ENCODE assay signal across 8 mouse cellular contexts in the genomic region with DNA sequence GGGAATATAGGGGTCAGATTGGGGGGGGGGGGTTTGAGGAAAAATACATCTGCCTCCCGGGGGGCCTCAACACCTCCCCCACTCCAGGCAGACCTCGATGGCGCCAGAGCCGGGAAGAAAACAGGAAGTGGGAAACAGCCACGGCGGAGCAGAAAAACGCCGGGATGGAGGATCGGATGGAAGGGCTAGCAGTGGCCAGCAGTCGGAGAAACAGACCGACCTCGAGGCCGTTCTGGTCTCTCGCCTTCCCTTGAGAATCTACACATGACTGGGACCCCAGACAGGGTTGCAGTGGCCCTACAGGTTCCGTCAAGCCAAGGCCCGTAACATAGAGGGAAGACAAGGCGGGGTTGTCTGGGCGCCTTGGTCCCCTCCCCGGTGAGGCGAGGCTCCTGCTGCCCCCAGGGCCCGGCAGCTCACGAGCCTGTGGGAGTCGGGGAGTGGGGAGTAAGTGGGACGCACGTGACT. TPM values are rescaled to one million over a fixed set of nuclear protein-coding genes. Genes with fewer than 3 reads are reported as not detected.
A peak's percentile ranks its signal among the peaks of the same experiment; 100 is the strongest.
DNase-seq lines count a peak whose midpoint lies in the region; ATAC-seq and TF ChIP-seq lines count a peak whose summit lies in the region.

No protein-coding gene starts in this region.

- ATAC-seq in cerebellum, adult (ENCODE audit: insufficient number of reproducible peaks, low FRiP score, low TSS enrichment) = no peak
- no peak; the same call in none of the 2 replicates for ATAC-seq in intestine, embryonic 14.5 days (replicated peaks; ENCODE audit: low FRiP score, low TSS enrichment, low read depth)
- ATAC-seq in midbrain, embryonic 11.5 days (ENCODE audit: low FRiP score) = no peak; the same call in 1 of the 2 replicates

- H3K9me3 ChIP-seq in intestine, embryonic 14.5 days (ENCODE audit: control insufficient read depth, low read length) = no peaks in the 10 kb centered on the region
- H3K9me3 ChIP-seq in midbrain, embryonic 11.5 days (ENCODE audit: control insufficient read depth, low read length) = no peaks in the 10 kb centered on the region

- peak; percentile 16; the same call in 1 of the 2 replicates for TF ChIP-seq POLR2A in cerebellum, adult 2 months (IDR thresholded peaks at IDR 0.05; ENCODE audit: borderline replicate concordance, insufficient read depth, low read length)
- no peak for TF ChIP-seq POLR2A in thymus, adult 2 months (IDR thresholded peaks at IDR 0.05; ENCODE audit: control insufficient read depth, extremely low read depth, insufficient read depth, low read length, poor library complexity)

- DNase-seq in cerebellum, adult 2 months = peak in 1 of 2 experiments; percentile 53
- DNase-seq in thymus, adult 2 months = no peak
- DNase-seq in thymus, postnatal 36 days = no peak
- peak; percentile 82 for DNase-seq in intestine, embryonic 14.5 days (ENCODE audit: low spot score)
- peak; percentile 97 for DNase-seq in midbrain, embryonic 11.5 days (ENCODE audit: low spot score, missing footprints)
- DNase-seq in B cell, adult 2 months = no peak
- no peak for DNase-seq in gastrocnemius, adult 8-10 months (ENCODE audit: low spot score in 2 of 2)

- TF ChIP-seq CTCF in cerebellum, adult 2 months (IDR thresholded peaks at IDR 0.05; ENCODE audit: borderline replicate concordance, insufficient read depth, low read depth, low read length) = no peak
- no peak for TF ChIP-seq CTCF in thymus, adult 2 months (IDR thresholded peaks at IDR 0.05; ENCODE audit: borderline replicate concordance, control insufficient read depth, extremely low read depth, insufficient read depth, low read length, poor library complexity)

- peak overlapping the region; percentile 97 for H3K9ac ChIP-seq in intestine, embryonic 14.5 days (ENCODE audit: low read length)
- peak overlapping the region; percentile 87 for H3K9ac ChIP-seq in midbrain, embryonic 11.5 days (ENCODE audit: low read length)

- H3K27me3 ChIP-seq in cerebellum, adult 2 months (ENCODE audit: control insufficient read depth, insufficient read depth, low read length) = no peaks in the 10 kb centered on the region
- no peaks in the 10 kb centered on the region for H3K27me3 ChIP-seq in thymus, adult 2 months (ENCODE audit: control insufficient read depth, insufficient read depth, low read length)
- H3K27me3 ChIP-seq in intestine, embryonic 14.5 days (replicated peaks; ENCODE audit: control insufficient read depth, insufficient read depth, low read length) = no peaks in the 10 kb centered on the region
- H3K27me3 ChIP-seq in midbrain, embryonic 11.5 days (ENCODE audit: control insufficient read depth, insufficient read depth, low read length) = no peaks in the 10 kb centered on the region

- under 1% methylated on average over 25 of the region's 25 CpGs for WGBS in cerebellum, adult 2 months
- 1% methylated on average over 25 of the region's 25 CpGs for WGBS in thymus, adult 2 months
- WGBS in intestine, embryonic 14.5 days = 0% methylated on average over 25 of the region's 25 CpGs
- WGBS in midbrain, embryonic 11.5 days = under 1% methylated on average over 24 of the region's 25 CpGs

- H3K4me2 ChIP-seq in intestine, embryonic 14.5 days (ENCODE audit: low read length) = peak overlapping the region; percentile 98
- peak overlapping the region; percentile 74 for H3K4me2 ChIP-seq in midbrain, embryonic 11.5 days

- peaks cover 17% of the 10 kb centered on the region; the same call in 1 of the 2 replicates for H3K4me1 ChIP-seq in cerebellum, adult 2 months (ENCODE audit: control insufficient read depth, insufficient read depth, low read length)
- H3K4me1 ChIP-seq in thymus, adult 2 months (replicated peaks; ENCODE audit: control insufficient read depth, insufficient read depth, low read length) = peaks cover 42% of the 10 kb centered on the region
- peaks cover 36% of the 10 kb centered on the region for H3K4me1 ChIP-seq in intestine, embryonic 14.5 days (replicated peaks; ENCODE audit: control insufficient read depth, insufficient read depth, low read length)
- H3K4me1 ChIP-seq in midbrain, embryonic 11.5 days (ENCODE audit: control insufficient read depth, insufficient read depth, low read length) = peaks cover 35% of the 10 kb centered on the region

- no peaks in the 10 kb centered on the region for H3K36me3 ChIP-seq in thymus, adult 2 months (ENCODE audit: control insufficient read depth, insufficient read depth, low read length)
- peaks cover 25% of the 10 kb centered on the region for H3K36me3 ChIP-seq in intestine, embryonic 14.5 days (ENCODE audit: control insufficient read depth, insufficient read depth, low read length)
- H3K36me3 ChIP-seq in midbrain, embryonic 11.5 days (ENCODE audit: control insufficient read depth, insufficient read depth, low read length) = peaks cover 12% of the 10 kb centered on the region; the same call in 1 of the 2 replicates

- peak overlapping the region; percentile 60 for H3K27ac ChIP-seq in cerebellum, adult 2 months (ENCODE audit: insufficient read depth, low read length)
- peak overlapping the region; percentile 35 for H3K27ac ChIP-seq in thymus, adult 2 months (ENCODE audit: control insufficient read depth, insufficient read depth, low read length)
- H3K27ac ChIP-seq in intestine, embryonic 14.5 days (ENCODE audit: low read depth) = peak overlapping the region; percentile 97
- peak overlapping the region; percentile 88 for H3K27ac ChIP-seq in midbrain, embryonic 11.5 days (ENCODE audit: low read depth, low read length)

- H3K4me3 ChIP-seq in cerebellum, adult 2 months (replicated peaks; ENCODE audit: insufficient read depth, low read depth, low read length) = peak overlapping the region; percentile 72
- peak overlapping the region; percentile 95 for H3K4me3 ChIP-seq in thymus, adult 2 months (ENCODE audit: control insufficient read depth, insufficient read depth, low read length)
- H3K4me3 ChIP-seq in intestine, embryonic 14.5 days (ENCODE audit: low read depth, low read length) = peak overlapping the region; percentile 97
- peak overlapping the region; percentile 92 for H3K4me3 ChIP-seq in midbrain, embryonic 11.5 days (ENCODE audit: low read depth, low read length)

RNA-seq across cellular contexts. Expression of a gene that starts 1.7 kb away (rescaled TPM):
- polyA plus RNA-seq in cerebellum, adult 2 months (2012; rRNA removed) = 14.3 and 14.8 TPM in 2 replicates
- 59.4 and 60.4 TPM in 2 replicates for polyA plus RNA-seq in thymus, adult 2 months (2012; rRNA removed)
- 19.9 and 22.0 TPM in 2 replicates for polyA plus RNA-seq in intestine, embryonic 14.5 days (2014; fragmentation: Nextera tagmentation; extraction: Ambion mirVana)
- polyA plus RNA-seq in midbrain, embryonic 11.5 days (2014; fragmentation: Nextera tagmentation; extraction: Ambion mirVana) = 11.7 and 13.9 TPM in 2 replicates
- total RNA-seq in gastrocnemius, adult 8-10 months (2022) = 1 to 10 TPM; 4.2 to 5.8 (median 5.7) TPM

RNA-seq across cellular contexts. Expression of a gene that starts 11.2 kb away (rescaled TPM):
- polyA plus RNA-seq in cerebellum, adult 2 months (2012; rRNA removed) = 226 and 230 TPM in 2 replicates
- 332 and 343 TPM in 2 replicates for polyA plus RNA-seq in thymus, adult 2 months (2012; rRNA removed)
- 13.2 and 13.6 TPM in 2 replicates for polyA plus RNA-seq in intestine, embryonic 14.5 days (2014; fragmentation: Nextera tagmentation; extraction: Ambion mirVana)
- polyA plus RNA-seq in midbrain, embryonic 11.5 days (2014; fragmentation: Nextera tagmentation; extraction: Ambion mirVana) = 12.8 and 14.6 TPM in 2 replicates
- 10 to 100 TPM; 87.5 to 93.5 (median 90.1) TPM for total RNA-seq in gastrocnemius, adult 8-10 months (2022)

RNA-seq across cellular contexts. Expression of a gene that starts 18.6 kb away (rescaled TPM):
- 121 and 124 TPM in 2 replicates for polyA plus RNA-seq in cerebellum, adult 2 months (2012; rRNA removed)
- 270 and 297 TPM in 2 replicates for polyA plus RNA-seq in thymus, adult 2 months (2012; rRNA removed)
- 38.0 and 38.5 TPM in 2 replicates for polyA plus RNA-seq in intestine, embryonic 14.5 days (2014; fragmentation: Nextera tagmentation; extraction: Ambion mirVana)
- 25.5 and 29.7 TPM in 2 replicates for polyA plus RNA-seq in midbrain, embryonic 11.5 days (2014; fragmentation: Nextera tagmentation; extraction: Ambion mirVana)
- total RNA-seq in gastrocnemius, adult 8-10 months (2022) = 10 to 100 TPM; 26.4 to 38.7 (median 30.1) TPM

RNA-seq across cellular contexts. Expression of a gene that starts 27.7 kb away (rescaled TPM):
- 9.2 and 10.9 TPM in 2 replicates for polyA plus RNA-seq in cerebellum, adult 2 months (2012; rRNA removed)
- 38.2 and 46.5 TPM in 2 replicates for polyA plus RNA-seq in thymus, adult 2 months (2012; rRNA removed)
- 3.9 and 4.2 TPM in 2 replicates for polyA plus RNA-seq in intestine, embryonic 14.5 days (2014; fragmentation: Nextera tagmentation; extraction: Ambion mirVana)
- 2.7 and 3.2 TPM in 2 replicates for polyA plus RNA-seq in midbrain, embryonic 11.5 days (2014; fragmentation: Nextera tagmentation; extraction: Ambion mirVana)
- 1 to 10 TPM; 5.5 to 6.4 (median 6.1) TPM for total RNA-seq in gastrocnemius, adult 8-10 months (2022)

RNA-seq across cellular contexts. Expression of a gene that starts 28.5 kb away (rescaled TPM):
- 29.0 and 29.6 TPM in 2 replicates for polyA plus RNA-seq in cerebellum, adult 2 months (2012; rRNA removed)
- polyA plus RNA-seq in thymus, adult 2 months (2012; rRNA removed) = 93.6 and 102 TPM in 2 replicates
- 8.0 and 9.0 TPM in 2 replicates for polyA plus RNA-seq in intestine, embryonic 14.5 days (2014; fragmentation: Nextera tagmentation; extraction: Ambion mirVana)
- polyA plus RNA-seq in midbrain, embryonic 11.5 days (2014; fragmentation: Nextera tagmentation; extraction: Ambion mirVana) = 6.9 and 7.7 TPM in 2 replicates
- 1 to 10 TPM; 8.0 to 9.2 (median 8.6) TPM for total RNA-seq in gastrocnemius, adult 8-10 months (2022)

Comparison
In these comparisons a context has a peak if more than half of its experiments do, and no peak if none do; other contexts are left out.
1. DNase-seq: peak in intestine, embryonic 14.5 days (single experiment) and midbrain, embryonic 11.5 days (single experiment); none in thymus, adult 2 months (single experiment), thymus, postnatal 36 days (0 of 2), B cell, adult 2 months (0 of 2) and gastrocnemius, adult 8-10 months (0 of 2).
2. H3K27ac ChIP-seq: peak in every context shown above with its lines; median percentile 97 in intestine, embryonic 14.5 days; 88 in midbrain, embryonic 11.5 days; 60 in cerebellum, adult 2 months; 35 in thymus, adult 2 months.
3. RNA of a gene that starts 11.2 kb away (polyA plus RNA-seq): 332 to 343 TPM in thymus, adult 2 months and 226 to 230 TPM in cerebellum, adult 2 months; 12.8 to 14.6 TPM in midbrain, embryonic 11.5 days and 13.2 to 13.6 TPM in intestine, embryonic 14.5 days; every median in the first group is over 10 times any median in the second.
4. Peak in every context shown above with its lines, with median percentiles within 50 percentile points of each other: H3K4me3 ChIP-seq.